Mouse (Mus musculus) ES-Bruce4 (cell line): ENCODE data around the gene Olfr777. TPM values are rescaled to one million over a fixed set of nuclear protein-coding genes. Genes with fewer than 3 reads are reported as not detected.
"Not testable (repeated sequence)": the region's sequence is repeated elsewhere in the genome, so short reads cannot be mapped to it uniquely, and the experiment has no call there.

Experiments
- H3K27ac ChIP-seq: 2 replicates; pipeline ENCODE4 v1.5.1; 2012; ENCODE audit warnings: low read length, inconsistent platforms; ENCODE audit not compliant: insufficient read depth
- H3K27me3 ChIP-seq: 2 replicates; pipeline ENCODE4 v1.6.1; 2012; ENCODE audit warnings: mild to moderate bottlenecking, low read length, inconsistent platforms; ENCODE audit not compliant: control insufficient read depth, poor library complexity, insufficient read depth, severe bottlenecking
- H3K36me3 ChIP-seq: 2 replicates; pipeline ENCODE4 v1.6.1; 2012; ENCODE audit warnings: inconsistent platforms, mild to moderate bottlenecking, low read length, moderate library complexity; ENCODE audit not compliant: control insufficient read depth, poor library complexity, insufficient read depth, severe bottlenecking
- H3K4me1 ChIP-seq: one replicate; pipeline ENCODE4 v1.8.1; 2011; ENCODE audit warnings: low read length; ENCODE audit not compliant: control insufficient read depth, insufficient read depth
- H3K4me3 ChIP-seq: 2 replicates; pipeline ENCODE4 v1.5.1; 2011; ENCODE audit warnings: low read depth, mild to moderate bottlenecking, low read length
- H3K9ac ChIP-seq: 2 replicates; pipeline ENCODE4 v1.6.1; 2012; ENCODE audit warnings: low read depth, mild to moderate bottlenecking, inconsistent platforms; ENCODE audit not compliant: poor library complexity, severe bottlenecking
- H3K9me3 ChIP-seq: replicated peaks from 2 replicates; pipeline ENCODE4 v1.6.1; 2012; ENCODE audit warnings: mild to moderate bottlenecking, low read length, inconsistent platforms; ENCODE audit not compliant: control insufficient read depth, poor library complexity, insufficient read depth, severe bottlenecking
- CTCF ChIP-seq: IDR thresholded peaks from one replicate; pipeline ENCODE4 v1.8.1; 2011; ENCODE audit warnings: low read depth, low read length
- EP300 ChIP-seq: IDR thresholded peaks from 2 replicates; pipeline ENCODE4 v1.6.1; 2011; ENCODE audit warnings: low read depth, low read length; ENCODE audit not compliant: insufficient read depth
- POLR2A ChIP-seq: IDR thresholded peaks from one replicate; pipeline ENCODE4 v1.8.1; 2011; ENCODE audit warnings: low read length; ENCODE audit not compliant: insufficient read depth
- polyA plus RNA-seq: library from polyadenylated mRNA; stranded (reverse); fragments of >200 nt; gene quantifications from 2 replicates; pipeline ENCODE4 v1.2.4, GENCODE M21; 2011; ENCODE audit warnings: low read depth; ENCODE audit not compliant: missing spikeins, insufficient read depth, insufficient read length

Olfr777 gene
- not detected in 2 replicates for polyA plus RNA-seq

DNA sequence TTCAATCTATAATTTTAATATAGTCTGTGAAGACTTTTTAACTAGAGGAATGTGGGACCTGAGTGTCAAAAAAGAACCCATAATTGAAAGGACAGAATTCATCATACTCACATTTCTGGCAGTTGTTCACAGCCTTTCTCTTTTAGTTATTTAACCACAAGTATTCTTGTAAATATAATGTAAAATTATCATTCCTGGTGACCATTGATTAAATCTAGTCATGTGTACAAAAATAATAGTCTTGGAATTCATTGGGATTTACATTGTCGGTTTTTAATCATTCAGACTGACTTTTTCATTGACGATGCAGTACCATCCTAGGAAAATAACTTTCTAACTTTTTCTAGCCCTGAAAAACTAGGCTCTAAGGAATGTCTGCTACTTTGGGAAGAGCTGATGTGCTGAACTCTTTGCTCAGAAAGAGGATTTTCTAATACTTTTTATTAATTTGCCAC is at the start of gene Olfr777:
Gene Olfr777 (minus strand): TSS at position 405 of the 455 bp plus-strand sequence.
- no peaks in the 10 kb centered on the region for H3K27me3 ChIP-seq
- H3K27ac ChIP-seq: no peak within 1 kb of the TSS
- no peak within 1 kb of the TSS for H3K4me3 ChIP-seq
- H3K9me3 ChIP-seq: no peaks in the 10 kb centered on the region
- H3K36me3 ChIP-seq: no peaks in the 10 kb centered on the region
- no peak for TF ChIP-seq POLR2A
- TF ChIP-seq CTCF: no peak
- no peak for TF ChIP-seq EP300
- no peaks in the 10 kb centered on the region for H3K4me1 ChIP-seq
- no peak within 1 kb of the TSS for H3K9ac ChIP-seq

DNA sequence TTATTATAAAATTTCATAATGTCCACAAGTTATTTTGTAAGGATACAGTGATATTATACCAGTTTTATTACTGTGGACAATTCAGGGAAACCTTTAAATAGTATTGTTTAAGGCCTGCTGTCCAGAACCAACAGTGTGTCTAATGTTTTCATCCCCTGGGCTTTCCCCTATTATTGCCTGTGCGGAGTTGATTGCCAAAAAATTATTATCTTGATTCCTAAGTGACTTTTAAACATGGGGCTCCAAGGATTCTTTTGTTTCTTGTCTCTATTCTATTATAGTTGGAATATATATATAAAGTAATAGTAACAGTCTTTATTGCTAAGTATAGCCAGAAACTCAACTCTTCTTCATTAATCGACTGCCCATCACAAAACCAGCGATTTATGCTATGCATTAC is 46.5 kb upstream of the Olfr777 start, which contains the start of gene Olfr780:
Gene Olfr780 (plus strand): TSS at position 301 of the 400 bp plus-strand sequence.
- Histone ChIP-seq H3K36me3 (no peaks in the 10 kb centered on the region), H3K9ac (no peak within 1 kb of the TSS), H3K27me3 (no peaks in the 10 kb centered on the region), H3K9me3 (no peaks in the 10 kb centered on the region), H3K4me1 (no peaks in the 10 kb centered on the region), H3K4me3 (no peak within 1 kb of the TSS), H3K27ac (no peak within 1 kb of the TSS)
- TF ChIP-seq EP300 (no peak), CTCF (no peak), POLR2A (no peak)

DNA sequence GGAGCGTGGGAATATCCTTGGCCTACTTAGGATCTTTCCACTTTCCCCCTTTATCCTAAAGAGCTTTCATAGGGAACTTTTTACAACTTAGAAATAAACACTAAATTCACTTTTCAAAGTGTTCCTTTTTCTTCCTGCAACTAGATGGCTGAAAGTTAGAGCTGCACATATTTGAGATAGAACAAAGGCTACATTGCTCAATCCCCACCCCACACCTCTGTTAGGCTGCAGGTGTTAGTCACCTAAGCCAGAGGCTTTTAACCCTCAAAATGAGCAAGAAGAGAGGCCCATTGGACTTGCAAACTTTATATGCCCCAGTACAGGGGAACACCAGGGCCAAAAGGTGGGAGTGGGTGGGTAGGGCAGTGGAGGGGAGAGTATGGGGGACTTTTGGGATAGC is 42.2 kb upstream of the Olfr777 start:
- not testable (repeated sequence) for H3K9me3 ChIP-seq, H3K4me1 ChIP-seq, H3K27me3 ChIP-seq, H3K9ac ChIP-seq, H3K4me3 ChIP-seq, H3K27ac ChIP-seq, H3K36me3 ChIP-seq

DNA sequence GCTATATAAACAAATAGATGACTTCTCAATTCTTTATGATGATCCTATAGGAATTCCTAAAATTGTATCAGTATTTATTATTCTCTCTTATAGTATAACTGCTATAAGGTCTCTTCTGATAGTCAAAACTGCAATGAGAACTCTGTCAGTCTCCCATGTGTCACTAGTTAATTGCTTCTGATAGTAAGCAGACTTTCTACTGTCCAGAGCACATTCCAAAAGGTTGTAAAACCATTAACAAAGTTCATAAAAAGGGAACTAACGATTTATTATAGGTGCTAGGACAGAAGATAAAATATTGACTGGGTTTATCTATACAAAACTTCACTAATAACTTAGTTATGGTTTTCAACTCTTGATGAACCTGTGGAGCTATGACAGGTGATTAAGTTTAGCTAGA is 41.7 kb upstream of the Olfr777 start:
- H3K4me1 ChIP-seq, H3K4me3 ChIP-seq, H3K27me3 ChIP-seq, H3K27ac ChIP-seq, H3K9ac ChIP-seq, H3K9me3 ChIP-seq, H3K36me3 ChIP-seq: not testable (repeated sequence)

DNA sequence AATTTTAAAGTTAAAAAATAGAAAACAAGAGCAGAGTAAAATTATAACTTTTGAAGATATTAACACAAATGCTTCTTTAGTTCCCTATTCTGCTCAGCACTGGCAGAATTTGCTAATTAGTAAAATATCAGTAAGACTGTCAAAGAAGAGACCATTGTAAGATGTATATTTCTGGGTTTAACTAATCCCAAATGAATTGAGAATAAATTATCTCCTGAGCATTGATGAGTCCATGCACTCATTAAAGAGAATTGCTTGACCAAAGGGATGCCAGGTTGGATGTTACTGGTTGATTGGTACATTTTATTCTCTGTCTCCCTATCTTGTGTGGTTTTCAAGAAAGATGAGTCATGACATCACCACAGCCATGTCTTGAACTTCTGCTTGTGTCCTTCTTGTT is 12.5 kb downstream of the Olfr777 start, which contains the start of gene Olfr776:
Gene Olfr776 (plus strand): TSS at position 301 of the 400 bp plus-strand sequence.
- Histone ChIP-seq H3K27me3 (no peaks in the 10 kb centered on the region), H3K4me1 (no peaks in the 10 kb centered on the region), H3K36me3 (no peaks in the 10 kb centered on the region), H3K9ac (no peak within 1 kb of the TSS), H3K27ac (no peak within 1 kb of the TSS), H3K9me3 (no peaks in the 10 kb centered on the region), H3K4me3 (no peak within 1 kb of the TSS)
- TF ChIP-seq EP300 (no peak), CTCF (no peak), POLR2A (no peak)

DNA sequence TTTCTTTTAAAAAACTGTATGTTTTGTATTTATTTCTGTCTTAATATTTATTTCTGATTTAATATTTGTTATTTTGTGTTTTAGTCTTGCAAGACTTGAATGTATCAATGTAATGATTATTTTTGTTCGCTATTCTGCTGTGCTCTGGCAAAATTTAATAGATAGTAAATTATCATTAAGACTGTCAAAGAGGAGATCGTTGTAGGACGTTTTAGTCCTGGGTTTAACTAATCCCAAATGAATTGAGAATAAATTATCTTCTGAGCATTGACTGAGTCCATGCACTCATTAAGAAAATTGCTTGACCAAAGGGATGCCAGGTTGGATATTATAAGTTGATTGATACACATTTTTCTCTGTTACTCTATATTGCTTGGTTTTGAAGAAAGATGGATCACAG is 23.2 kb downstream of the Olfr777 start, which contains the start of gene Olfr775:
Gene Olfr775 (plus strand): TSS at position 301 of the 400 bp plus-strand sequence.
- Histone ChIP-seq H3K27me3 (no peaks in the 10 kb centered on the region), H3K9ac (no peak within 1 kb of the TSS), H3K9me3 (no peaks in the 10 kb centered on the region), H3K4me1 (no peaks in the 10 kb centered on the region), H3K4me3 (no peak within 1 kb of the TSS), H3K27ac (no peak within 1 kb of the TSS), H3K36me3 (no peaks in the 10 kb centered on the region)
- TF ChIP-seq CTCF: no peak
- TF ChIP-seq POLR2A: no peak
- TF ChIP-seq EP300: no peak

DNA sequence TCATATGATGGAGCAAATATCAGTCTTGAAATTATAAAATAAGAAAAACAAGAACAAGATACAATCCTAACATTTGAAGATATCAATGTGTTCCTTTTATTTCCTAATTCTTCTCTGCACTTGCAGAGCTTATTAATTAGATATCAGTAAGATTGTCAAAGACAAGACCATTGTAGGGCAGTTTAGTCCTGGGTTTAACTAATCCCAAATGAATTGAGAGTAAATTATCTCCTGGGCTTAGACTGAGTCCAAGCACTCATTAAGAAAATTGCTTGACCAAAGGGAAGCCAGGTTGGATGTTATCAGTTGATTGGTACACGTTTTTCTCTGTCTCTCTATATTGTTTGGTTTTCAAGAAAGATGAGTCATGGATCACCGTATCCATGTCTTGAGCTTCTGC is 35.4 kb downstream of the Olfr777 start, which contains the start of gene Olfr774:
Gene Olfr774 (plus strand): TSS at position 301 of the 400 bp plus-strand sequence.
- Histone ChIP-seq H3K4me3 (no peak within 1 kb of the TSS), H3K27me3 (no peaks in the 10 kb centered on the region), H3K27ac (no peak within 1 kb of the TSS), H3K36me3 (no peaks in the 10 kb centered on the region), H3K9ac (no peak within 1 kb of the TSS), H3K4me1 (no peaks in the 10 kb centered on the region), H3K9me3 (no peaks in the 10 kb centered on the region)
- TF ChIP-seq POLR2A: no peak
- TF ChIP-seq CTCF: no peak
- TF ChIP-seq EP300: no peak
